Mouse (Mus musculus): ENCODE measurements around the gene Fibp.

- no peak for TF ChIP-seq CTCF (IDR thresholded peaks at IDR 0.05; ENCODE audit: low read depth, low read length)
- no peak for TF ChIP-seq EP300 (IDR thresholded peaks at IDR 0.05; ENCODE audit: insufficient read depth, low read depth, low read length)
Measured at GRCm38 (mm10) chr19:5430408-5430807, 30.0 kb upstream of the Fibp start.

Measured in ES-Bruce4 (cell line).